Mouse (Mus musculus) Muller cell, postnatal 12 days (primary cell): Measurements from ENCODE around the gene Sod2.
A peak's percentile ranks its signal among the peaks of the same experiment; 100 is the strongest.
"Not testable (repeated sequence)": the region's sequence is repeated elsewhere in the genome, so short reads cannot be mapped to it uniquely, and the experiment has no call there.

Experiments used
- DNase-seq: peaks from one replicate; pipeline ENCODE4 v3.0.0-alpha.2; 2015; ENCODE audit errors: inconsistent ontology term

Sod2 gene

GRCm38 (mm10) chr17:13006546-13006945 lies at the start of gene Sod2:
TSS of gene Sod2 (plus strand) at chr17:13006846.
- not testable (repeated sequence) for DNase-seq

GRCm38 (mm10) chr17:12959377-12959776 lies 47.3 kb upstream of the Sod2 start:
- not testable (repeated sequence) for DNase-seq

- peak; percentile 95 for DNase-seq
Observed at GRCm38 (mm10) chr17:12960331-12960873, 46.2 kb upstream of the Sod2 start, which contains the start of gene Acat2. TSS of gene Acat2 (minus strand) at chr17:12960747.

DNA sequence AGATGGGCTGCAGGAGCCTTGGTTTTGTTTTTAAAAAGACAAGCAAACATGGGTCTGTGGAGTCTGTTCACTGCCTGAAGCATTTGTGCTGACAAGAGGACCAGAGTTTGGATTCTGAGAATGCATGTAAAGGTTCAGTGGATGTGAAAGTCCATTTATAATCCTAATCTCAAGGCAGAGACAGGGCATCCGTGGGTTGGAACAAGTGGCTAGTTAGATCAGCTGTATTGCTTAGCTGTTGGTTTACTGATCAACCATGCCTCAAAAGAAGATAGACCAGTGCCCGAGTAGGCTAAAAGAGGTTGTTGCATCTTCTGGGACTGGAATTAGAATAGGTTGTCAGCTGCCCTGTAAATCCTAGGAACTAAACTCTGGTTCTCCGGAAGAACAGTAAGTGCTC lies 43.2 kb upstream of the Sod2 start:
- no peak for DNase-seq

DNA sequence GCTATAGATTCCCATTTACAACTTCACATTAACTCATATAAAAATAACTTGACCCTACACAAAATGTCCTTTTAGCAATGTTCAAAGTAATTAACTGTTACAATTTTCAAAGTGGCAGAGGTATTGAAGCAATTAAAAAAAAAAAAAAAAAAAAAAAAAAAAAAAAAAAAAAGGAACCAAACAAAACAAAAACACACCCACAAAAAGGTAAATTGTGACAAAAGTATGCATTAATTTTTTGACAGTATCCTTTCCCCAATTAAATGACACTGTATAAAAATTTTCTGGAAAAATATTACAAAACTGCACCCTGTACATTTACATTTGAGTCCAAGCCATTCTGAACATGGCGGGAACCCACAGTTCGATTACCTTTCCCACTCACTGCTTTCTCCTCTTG lies 39.5 kb upstream of the Sod2 start:
- DNase-seq = no peak

DNA sequence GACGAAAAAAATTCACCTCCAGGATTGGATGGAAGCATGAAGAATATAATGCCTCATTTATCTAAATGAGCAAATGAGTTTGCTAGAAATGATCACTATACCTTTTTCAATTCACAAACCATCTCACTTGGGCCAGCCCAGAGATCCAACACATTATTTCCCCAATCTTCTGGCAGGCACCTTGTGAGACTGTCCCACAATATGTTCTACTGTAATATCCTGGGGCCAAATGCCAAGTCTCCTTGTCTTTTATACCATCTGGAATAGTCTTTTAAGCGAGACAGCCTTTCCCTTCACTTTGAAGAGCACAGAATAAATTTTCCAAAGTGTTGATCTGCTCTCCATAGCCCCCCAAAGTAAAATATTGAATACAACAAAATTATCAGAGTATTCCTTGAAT lies 32.8 kb upstream of the Sod2 start:
- no peak for DNase-seq

DNA sequence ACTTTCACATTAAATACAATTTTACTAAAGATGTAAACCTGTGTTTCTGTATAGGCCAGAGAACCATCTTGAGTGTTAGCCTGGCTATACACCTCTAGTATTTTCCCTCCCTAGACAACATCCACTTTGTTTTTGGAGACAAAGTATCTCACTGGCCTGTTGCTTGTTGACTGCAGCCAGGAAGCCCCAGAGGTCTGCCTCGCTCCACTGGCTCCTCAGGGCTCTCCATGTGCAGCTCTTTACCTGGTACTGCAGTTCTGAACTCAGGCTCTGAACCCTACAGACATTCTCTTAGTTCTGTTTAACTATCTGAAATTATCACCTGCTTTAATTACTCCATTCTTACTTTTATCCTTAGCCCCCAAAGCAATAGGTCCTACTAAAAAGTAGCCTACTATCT lies 28.1 kb upstream of the Sod2 start:
- no peak for DNase-seq

GRCm38 (mm10) chr17:12983988-12984387 lies 22.7 kb upstream of the Sod2 start:
- DNase-seq = no peak

DNA sequence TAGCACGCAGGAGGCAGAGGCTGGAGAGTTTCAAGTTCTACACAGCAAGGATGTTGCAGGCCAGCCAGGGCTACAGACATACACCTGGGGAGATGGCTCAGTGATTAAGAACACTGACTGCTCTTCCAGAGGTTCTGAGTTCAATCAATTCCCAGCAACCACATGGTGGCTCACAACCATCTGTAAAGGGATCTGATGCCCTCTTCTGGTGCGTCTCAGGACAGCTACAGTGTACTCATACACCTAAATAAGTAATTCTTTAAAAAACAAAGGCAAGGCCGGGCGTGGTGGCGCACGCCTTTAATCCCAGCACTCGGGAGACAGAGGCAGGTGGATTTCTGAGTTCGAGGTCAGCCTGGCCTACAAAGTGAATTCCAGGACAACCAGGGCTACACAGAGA lies 18.6 kb upstream of the Sod2 start:
- not testable (repeated sequence) for DNase-seq

GRCm38 (mm10) chr17:12990567-12991145 lies 16.0 kb upstream of the Sod2 start:
- no peak for DNase-seq

GRCm38 (mm10) chr17:12991194-12991634 lies 15.4 kb upstream of the Sod2 start:
- DNase-seq = no peak

DNA sequence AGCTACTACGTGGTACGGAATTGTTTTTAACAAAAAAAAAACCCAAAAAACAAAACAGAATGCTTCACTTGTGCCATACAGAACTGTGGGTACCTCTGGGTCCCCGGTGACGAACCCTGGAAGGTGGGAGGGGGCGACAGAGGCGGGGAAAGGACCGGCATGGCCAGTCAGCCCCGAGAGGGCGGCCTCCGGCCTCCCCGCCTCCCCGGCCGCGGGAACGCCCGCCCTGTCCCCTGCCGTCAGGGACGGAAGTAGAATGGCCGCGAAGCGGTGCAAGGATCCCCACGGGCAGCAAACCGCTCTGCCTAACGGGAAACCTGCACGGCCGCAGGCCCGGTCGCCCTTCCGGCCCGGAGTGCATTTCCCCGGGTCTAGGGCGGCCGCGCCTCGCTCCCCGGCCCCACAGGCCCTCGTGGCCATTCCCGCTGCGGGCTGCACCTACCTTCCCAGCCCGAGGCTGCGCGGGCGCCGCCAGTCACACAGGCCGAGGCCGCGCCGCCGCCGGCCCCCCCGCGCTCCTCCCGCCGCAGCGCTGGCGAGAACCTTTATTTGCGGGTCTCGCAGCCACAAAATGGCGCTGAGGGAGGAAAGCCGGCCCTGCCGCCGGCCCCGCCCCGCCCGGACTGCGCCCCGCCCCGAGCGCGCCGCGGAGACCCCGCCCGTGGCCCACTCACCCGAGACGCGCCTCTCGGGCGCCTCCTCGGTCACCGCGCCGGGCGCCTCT lies 14.8 kb upstream of the Sod2 start:
- peak; percentile 95 for DNase-seq

GRCm38 (mm10) chr17:12992470-12992991 lies 14.1 kb upstream of the Sod2 start:
- peak; percentile 98 for DNase-seq

DNA sequence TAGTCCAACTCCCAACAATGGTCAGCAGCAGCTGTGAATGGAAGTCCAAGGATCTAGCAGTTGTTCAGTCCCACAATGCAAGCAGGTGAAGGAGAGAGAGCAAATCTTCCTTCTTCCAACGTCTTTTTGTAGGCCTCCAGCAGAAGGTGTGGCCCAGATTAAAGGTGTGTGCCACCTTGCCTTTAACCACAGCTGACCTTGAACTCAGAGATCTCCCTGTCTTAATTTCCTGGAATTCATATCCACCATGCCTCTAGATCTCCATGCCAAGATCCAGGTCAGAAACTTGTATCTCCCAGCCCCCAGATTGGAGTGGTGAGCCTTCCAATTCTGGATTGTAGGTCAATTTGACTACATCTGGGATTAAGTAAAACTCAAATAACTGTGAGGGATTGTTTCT lies 12.6 kb upstream of the Sod2 start, which contains the start of gene Wtap:
Gene Wtap, minus strand, starts transcription at position 101 of the 400 bp plus-strand sequence.
- no peak for DNase-seq

DNA sequence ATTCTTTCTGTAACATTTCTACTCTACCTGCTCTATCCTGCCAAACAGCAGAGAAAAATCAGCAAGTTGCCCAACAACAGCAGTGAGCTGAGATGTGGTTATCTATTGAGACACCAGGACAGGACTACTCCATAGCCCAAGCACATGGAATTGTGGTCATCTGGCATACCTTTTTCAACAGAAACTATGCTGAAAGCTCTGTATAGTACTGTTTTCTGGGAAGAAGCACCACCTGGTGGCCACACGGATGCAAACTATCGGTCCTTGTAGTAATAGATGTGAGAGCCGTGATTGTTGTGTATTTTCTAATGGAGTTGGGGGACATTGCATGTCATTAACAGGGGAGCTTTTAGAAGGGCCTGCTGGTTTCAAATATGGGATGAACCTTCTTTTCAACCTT lies 10.3 kb upstream of the Sod2 start:
- DNase-seq = peak; percentile 19

DNA sequence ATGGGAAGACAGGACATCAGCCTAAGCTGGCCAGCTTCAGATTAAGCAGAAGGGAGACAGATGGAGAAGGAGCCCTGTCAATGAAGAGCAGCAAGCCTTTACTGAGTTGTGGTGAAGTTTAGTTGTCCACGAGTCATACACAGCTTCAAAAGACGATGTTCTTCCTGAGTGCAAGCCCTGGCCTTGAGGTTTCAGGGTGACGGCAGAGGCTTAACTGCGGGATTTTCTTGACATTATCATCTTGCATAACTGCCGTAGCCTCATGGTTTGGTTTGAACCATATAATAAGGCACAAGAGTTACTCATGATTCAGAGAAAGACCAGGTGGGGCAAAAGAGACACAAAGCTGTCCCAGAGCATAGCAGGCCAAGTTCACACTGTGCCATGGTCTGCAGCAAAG lies 8.8 kb upstream of the Sod2 start:
- no peak for DNase-seq

- DNase-seq = no peak
Observed at GRCm38 (mm10) chr17:12999069-12999468, 7.6 kb upstream of the Sod2 start.

- not testable (repeated sequence) for DNase-seq
Observed at GRCm38 (mm10) chr17:13002243-13002642, 4.4 kb upstream of the Sod2 start.

GRCm38 (mm10) chr17:13004436-13004835 lies 2.2 kb upstream of the Sod2 start:
- not testable (repeated sequence) for DNase-seq

DNA sequence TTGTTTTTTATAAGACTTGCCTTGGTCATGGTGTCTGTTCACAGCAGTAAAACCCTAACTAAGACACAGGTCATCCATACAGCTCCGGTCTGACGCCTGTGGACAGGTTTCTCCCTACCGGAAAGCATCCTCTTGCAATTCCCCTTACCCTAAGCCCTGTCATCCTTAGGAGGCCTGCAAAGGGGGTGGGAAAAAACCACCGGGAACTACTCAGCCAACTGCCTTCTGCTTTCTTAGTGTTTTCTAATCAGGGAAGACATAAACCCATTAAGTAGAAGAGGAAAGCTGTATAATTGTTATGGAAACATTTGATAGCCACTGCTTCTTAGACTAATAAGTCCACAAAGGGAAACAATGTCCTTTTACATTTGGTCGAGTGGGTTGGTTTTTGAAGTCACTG lies 338 bp downstream of the Sod2 start:
- peak; percentile 11 for DNase-seq

DNA sequence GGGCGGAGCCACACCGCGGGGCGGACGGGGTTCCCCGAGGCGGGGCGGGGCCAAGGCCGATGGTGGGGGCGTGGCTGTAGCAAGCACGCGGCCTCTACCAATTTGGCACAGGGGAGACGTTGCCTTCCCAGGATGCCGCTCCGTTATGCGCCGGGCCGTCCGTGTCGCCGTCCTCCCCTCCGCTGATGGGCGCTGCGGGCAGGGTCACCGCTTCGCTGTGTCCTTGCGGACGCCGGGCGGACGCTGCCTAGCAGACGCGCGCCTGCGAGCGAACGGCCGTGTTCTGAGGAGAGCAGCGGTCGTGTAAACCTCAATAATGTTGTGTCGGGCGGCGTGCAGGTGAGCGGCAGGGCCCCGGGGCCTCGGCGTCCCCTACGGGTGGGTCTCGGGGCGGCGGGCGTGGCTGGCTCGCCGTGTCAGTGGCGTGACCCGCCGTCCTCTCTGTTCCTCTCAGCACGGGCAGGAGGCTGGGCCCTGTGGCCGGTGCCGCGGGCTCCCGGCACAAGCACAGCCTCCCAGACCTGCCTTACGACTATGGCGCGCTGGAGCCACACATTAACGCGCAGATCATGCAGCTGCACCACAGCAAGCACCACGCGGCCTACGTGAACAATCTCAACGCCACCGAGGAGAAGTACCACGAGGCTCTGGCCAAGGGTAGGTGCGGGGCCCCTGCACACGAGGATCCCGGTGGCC lies 1.2 kb downstream of the Sod2 start:
- DNase-seq = peak; percentile 98

- DNase-seq = no peak
Observed at GRCm38 (mm10) chr17:13008528-13008927, 1.9 kb downstream of the Sod2 start.
